Mouse (Mus musculus) A20 (cell line): ENCODE data around the gene Bcl2l2.

Source experiments
- DNase-seq: peaks from one replicate; pipeline ENCODE4 v3.0.0-alpha.2; 2011; ENCODE audit warnings: low read depth, low spot score

Bcl2l2 gene

GRCm38 (mm10) chr14:54936831-54937160, 53.6 kb downstream of the Bcl2l2 start:
- DNase-seq: no peak

- no peak for DNase-seq
These were observed 54.4 kb downstream of the Bcl2l2 start for GRCm38 (mm10) chr14:54937361-54938182.
